Mouse (Mus musculus): Measurements from ENCODE around the gene Emsy.

- TF ChIP-seq CTCF (IDR thresholded peaks at IDR 0.05) (peak; percentile 78), EP300 (IDR thresholded peaks at IDR 0.05; ENCODE audit: insufficient read depth, low read depth, low read length) (no peak)
Measured at GRCm38 (mm10) chr7:98589028-98589427, 67.6 kb downstream of the Emsy start.
